Comparison of ENCODE assay signal across 12 mouse cellular contexts in the genomic region with DNA sequence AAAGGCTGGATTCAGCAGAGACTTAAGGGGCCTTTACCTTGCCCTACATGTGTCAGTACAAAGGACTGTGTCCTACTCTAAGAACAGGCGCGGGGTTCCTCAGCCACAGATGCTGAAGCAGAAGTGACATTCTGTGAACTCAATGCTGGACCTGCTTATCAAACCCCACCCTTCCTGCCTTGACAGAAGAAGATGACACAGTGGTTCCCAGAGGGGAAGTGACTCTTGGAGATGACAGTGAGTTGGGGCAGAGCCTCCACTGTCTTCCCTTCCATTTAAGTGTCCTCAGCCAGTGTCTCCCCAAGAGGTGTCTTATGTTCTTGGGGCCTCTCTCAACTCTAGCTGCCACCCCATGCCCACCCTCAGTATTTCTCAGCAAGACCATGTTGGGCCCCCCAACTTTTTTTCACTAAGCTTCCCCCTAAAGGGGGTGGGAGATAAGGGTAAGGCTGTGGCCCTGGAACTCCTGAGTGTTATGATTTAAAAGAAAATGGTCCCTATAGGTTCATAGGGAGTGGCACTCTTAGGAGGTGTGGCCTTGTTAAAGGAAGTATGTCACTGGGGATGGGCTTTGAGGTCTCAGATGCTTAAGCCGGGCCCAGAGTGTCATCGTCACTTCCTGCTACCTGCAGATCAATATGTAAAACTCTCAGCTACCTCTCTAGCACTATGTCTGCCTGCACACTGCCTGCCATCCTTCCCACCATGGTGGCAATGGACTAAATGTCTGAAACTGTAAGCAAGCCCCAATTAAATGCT. TPM values are rescaled to one million over a fixed set of nuclear protein-coding genes. Genes with fewer than 3 reads are reported as not detected.
DNase-seq lines count a peak whose midpoint lies in the region; ATAC-seq lines count a peak whose summit lies in the region.
"Had no signal": no experiment of that assay in that cellular context is flagged by ENCODE, and none has a peak within 500 bp of the region (broad histone marks: within the 10 kb centered on the region; RNA-seq: fewer than 3 reads in every experiment).

No protein-coding gene starts in this region.

- peak; percentile 71 for DNase-seq in 416B (ENCODE audit: low read depth)
- peak; percentile 61 for DNase-seq in CD4-positive, CD25-positive, alpha-beta regulatory T cell, adult 2 months (ENCODE audit: low read depth, low spot score)
- DNase-seq in induced T-regulatory cell, adult 2 months (ENCODE audit: low read depth), result peak; percentile 63
- no peak for DNase-seq in cerebellum, adult 8-10 months
- DNase-seq in right cerebral cortex, postnatal 4 days, result no peak
- DNase-seq in embryo, embryonic 11 days, result no peak
- DNase-seq: adrenal gland, postnatal 25 days; layer of hippocampus, adult 9-11 months had no signal

- peak; percentile 90 for ATAC-seq in megakaryocyte progenitor cell, adult 5-6 weeks (replicated peaks; ENCODE audit: poor library complexity)
- ATAC-seq: intestine, embryonic 15.5 days; midbrain, embryonic 16.5 days had no signal

RNA-seq across cellular contexts. Expression of a gene that starts 25.2 kb away (rescaled TPM):
- 55.6 and 65.0 TPM in 2 replicates for total RNA-seq in megakaryocyte progenitor cell, adult 5-6 weeks (2015)
- 18.6 and 21.9 TPM in 2 replicates for total RNA-seq in megakaryocyte progenitor cell, adult 5-6 weeks (2017)
- total RNA-seq: G1E had no signal

Comparison
In these comparisons a context has a peak if more than half of its experiments do, and no peak if none do; other contexts are left out.
1. DNase-seq: peak in 416B (single experiment), CD4-positive, CD25-positive, alpha-beta regulatory T cell, adult 2 months (single experiment) and induced T-regulatory cell, adult 2 months (single experiment); none in cerebellum, adult 8-10 months (single experiment), right cerebral cortex, postnatal 4 days (single experiment) and embryo, embryonic 11 days (single experiment).